Mouse (Mus musculus): ENCODE data around the gene Zfand6. TPM values are rescaled to one million over a fixed set of nuclear protein-coding genes. Genes with fewer than 3 reads are reported as not detected.

The Zfand6 gene
- polyA plus RNA-seq, 1 experiment: not detected

- Histone ChIP-seq H3K4me1 (ENCODE audit: control insufficient read depth, insufficient read depth, low read length) (peaks cover 9% of the 10 kb centered on the region; the same call in 1 of the 2 replicates), H3K4me3 (ENCODE audit: insufficient read depth, low read depth, low read length) (peak overlapping the region; percentile 72), H3K27ac (ENCODE audit: insufficient read depth, low read depth, low read length) (no peak overlapping the region)
- WGBS: under 1% methylated on average over 35 of the region's 36 CpGs
- TF ChIP-seq CTCF (IDR thresholded peaks at IDR 0.05; ENCODE audit: insufficient read depth, low read depth, low read length) (no peak), POLR2A (IDR thresholded peaks at IDR 0.05; ENCODE audit: insufficient read depth, low read depth, low read length) (no peak)
Measured at GRCm38 (mm10) chr7:84605704-84606292, 84.0 kb downstream of the Zfand6 start.

- 11% methylated on average over 19 of the region's 19 CpGs for WGBS
Measured at GRCm38 (mm10) chr7:84605033-84605687, 84.6 kb downstream of the Zfand6 start.

DNA sequence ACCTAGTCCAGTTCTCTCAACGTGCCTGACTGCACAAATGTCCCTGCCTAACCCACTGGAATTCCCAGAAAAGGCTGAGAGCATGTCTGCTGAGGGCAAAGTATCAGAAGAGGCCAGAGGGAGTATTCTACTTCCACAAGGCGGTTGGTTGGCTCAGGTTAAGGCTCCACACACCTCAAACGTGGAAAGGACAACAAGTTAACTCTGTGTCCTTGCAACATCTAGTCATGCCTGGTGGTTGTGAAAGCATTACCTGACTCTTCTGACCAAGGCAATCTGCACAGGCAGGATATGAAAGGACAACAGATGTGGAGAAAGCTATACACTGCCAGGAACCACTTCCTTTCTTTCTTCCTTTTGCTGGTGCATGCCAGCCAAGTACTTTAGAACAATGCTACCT, 85.3 kb downstream of the Zfand6 start:
- TF ChIP-seq POLR2A (IDR thresholded peaks at IDR 0.05; ENCODE audit: insufficient read depth, low read depth, low read length): no peak
- no peak for TF ChIP-seq CTCF (IDR thresholded peaks at IDR 0.05; ENCODE audit: insufficient read depth, low read depth, low read length)
- H3K4me1 ChIP-seq (ENCODE audit: control insufficient read depth, insufficient read depth, low read length): peaks cover 9% of the 10 kb centered on the region; the same call in 1 of the 2 replicates
- no peak overlapping the region for H3K27ac ChIP-seq (ENCODE audit: insufficient read depth, low read depth, low read length)
- no peak overlapping the region for H3K4me3 ChIP-seq (ENCODE audit: insufficient read depth, low read depth, low read length)
- 81% methylated on average over 3 of the region's 3 CpGs for WGBS

More at GRCm38 (mm10) chr7:84605033-84605687, 84.6 kb downstream of the Zfand6 start:
- TF ChIP-seq CTCF (IDR thresholded peaks at IDR 0.05; ENCODE audit: insufficient read depth, low read depth, low read length): no peak
- Histone ChIP-seq H3K27ac (ENCODE audit: insufficient read depth, low read depth, low read length) (no peak overlapping the region), H3K4me1 (ENCODE audit: control insufficient read depth, insufficient read depth, low read length) (peaks cover 9% of the 10 kb centered on the region; the same call in 1 of the 2 replicates), H3K4me3 (ENCODE audit: insufficient read depth, low read depth, low read length) (peak overlapping the region; percentile 72)

DNA sequence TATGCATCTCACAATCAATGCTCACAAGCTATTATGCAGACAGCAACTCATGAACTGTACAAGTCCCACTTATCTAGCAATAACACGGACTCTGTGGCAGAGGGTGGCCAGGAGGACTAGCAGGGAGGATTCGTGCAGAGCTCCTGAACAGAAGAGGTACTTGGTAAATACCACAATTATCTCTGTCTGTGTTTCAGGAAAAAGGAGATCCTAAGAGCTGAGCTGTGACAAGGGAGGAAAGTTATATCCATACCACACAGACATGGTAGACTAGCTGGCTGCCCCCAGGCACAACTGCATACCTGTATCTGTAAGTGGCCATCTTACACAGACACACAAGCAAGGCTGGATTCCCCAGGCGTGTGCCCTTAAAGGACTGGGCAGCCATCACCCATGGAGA, 88.4 kb downstream of the Zfand6 start:
- H3K4me1 ChIP-seq (ENCODE audit: control insufficient read depth, insufficient read depth, low read length): peaks cover 6% of the 10 kb centered on the region; the same call in 1 of the 2 replicates
- H3K27ac ChIP-seq (ENCODE audit: insufficient read depth, low read depth, low read length): no peak overlapping the region
- H3K4me3 ChIP-seq (ENCODE audit: insufficient read depth, low read depth, low read length): no peak overlapping the region
- TF ChIP-seq POLR2A (IDR thresholded peaks at IDR 0.05; ENCODE audit: insufficient read depth, low read depth, low read length) (no peak), CTCF (IDR thresholded peaks at IDR 0.05; ENCODE audit: insufficient read depth, low read depth, low read length) (no peak)
- 94% methylated on average over 3 of the region's 3 CpGs for WGBS

- WGBS: 93% methylated on average over 2 of the region's 2 CpGs
- no peak overlapping the region for H3K4me3 ChIP-seq (ENCODE audit: insufficient read depth, low read depth, low read length)
Measured at GRCm38 (mm10) chr7:84600631-84601030, 89.1 kb downstream of the Zfand6 start.

GRCm38 (mm10) chr7:84596633-84597032, 93.1 kb downstream of the Zfand6 start:
- H3K4me3 ChIP-seq (ENCODE audit: insufficient read depth, low read depth, low read length): no peak overlapping the region
- peaks cover 3% of the 10 kb centered on the region for H3K4me1 ChIP-seq (ENCODE audit: control insufficient read depth, insufficient read depth, low read length)
- H3K27ac ChIP-seq (ENCODE audit: insufficient read depth, low read depth, low read length): no peak overlapping the region
- TF ChIP-seq POLR2A (IDR thresholded peaks at IDR 0.05; ENCODE audit: insufficient read depth, low read depth, low read length) (no peak), CTCF (IDR thresholded peaks at IDR 0.05; ENCODE audit: insufficient read depth, low read depth, low read length) (no peak)
- 92% methylated on average over 3 of the region's 3 CpGs for WGBS

More at GRCm38 (mm10) chr7:84600631-84601030, 89.1 kb downstream of the Zfand6 start:
- no peak for TF ChIP-seq CTCF (IDR thresholded peaks at IDR 0.05; ENCODE audit: insufficient read depth, low read depth, low read length)
- no peak for TF ChIP-seq POLR2A (IDR thresholded peaks at IDR 0.05; ENCODE audit: insufficient read depth, low read depth, low read length)
- H3K27ac ChIP-seq (ENCODE audit: insufficient read depth, low read depth, low read length): no peak overlapping the region
- H3K4me1 ChIP-seq (ENCODE audit: control insufficient read depth, insufficient read depth, low read length): peaks cover 5% of the 10 kb centered on the region; the same call in 1 of the 2 replicates

DNA sequence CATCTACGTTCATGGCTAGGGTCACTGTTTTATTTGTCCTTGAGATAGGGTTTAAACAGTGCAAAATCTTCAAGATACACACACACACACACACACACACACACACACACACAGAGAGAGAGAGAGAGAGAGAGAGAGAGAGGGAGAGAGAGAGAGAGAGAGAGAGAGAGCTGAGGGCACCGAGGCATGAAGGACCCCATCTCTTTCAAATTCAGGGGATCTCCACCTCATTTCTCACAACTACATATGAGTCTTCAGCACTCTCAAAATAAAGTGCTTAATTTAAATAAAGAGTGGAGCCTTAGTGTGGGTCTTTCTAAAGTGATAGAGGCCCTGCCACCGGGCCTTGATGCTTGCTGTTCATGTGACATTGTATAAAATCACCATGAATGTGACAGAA, 93.8 kb downstream of the Zfand6 start:
- H3K27ac ChIP-seq (ENCODE audit: insufficient read depth, low read depth, low read length): no peak overlapping the region
- TF ChIP-seq POLR2A (IDR thresholded peaks at IDR 0.05; ENCODE audit: insufficient read depth, low read depth, low read length) (no peak), CTCF (IDR thresholded peaks at IDR 0.05; ENCODE audit: insufficient read depth, low read depth, low read length) (no peak)
- peaks cover 3% of the 10 kb centered on the region for H3K4me1 ChIP-seq (ENCODE audit: control insufficient read depth, insufficient read depth, low read length)
- 90% methylated on average over 3 of the region's 3 CpGs for WGBS
- H3K4me3 ChIP-seq (ENCODE audit: insufficient read depth, low read depth, low read length): no peak overlapping the region

- TF ChIP-seq POLR2A (IDR thresholded peaks at IDR 0.05; ENCODE audit: insufficient read depth, low read depth, low read length): no peak
- TF ChIP-seq CTCF (IDR thresholded peaks at IDR 0.05; ENCODE audit: insufficient read depth, low read depth, low read length): no peak
- no peak overlapping the region for H3K27ac ChIP-seq (ENCODE audit: insufficient read depth, low read depth, low read length)
- H3K4me1 ChIP-seq (ENCODE audit: control insufficient read depth, insufficient read depth, low read length): peaks cover 3% of the 10 kb centered on the region
- H3K4me3 ChIP-seq (ENCODE audit: insufficient read depth, low read depth, low read length): no peak overlapping the region
Measured at GRCm38 (mm10) chr7:84594917-84595303, 94.8 kb downstream of the Zfand6 start.

- no peak overlapping the region for H3K27ac ChIP-seq (ENCODE audit: insufficient read depth, low read depth, low read length)
- 34% methylated on average over 8 of the region's 8 CpGs for WGBS
- TF ChIP-seq CTCF (IDR thresholded peaks at IDR 0.05; ENCODE audit: insufficient read depth, low read depth, low read length) (no peak; the same call in 1 of the 2 replicates), POLR2A (IDR thresholded peaks at IDR 0.05; ENCODE audit: insufficient read depth, low read depth, low read length) (no peak)
- H3K4me3 ChIP-seq (ENCODE audit: insufficient read depth, low read depth, low read length): no peak overlapping the region
- H3K4me1 ChIP-seq (ENCODE audit: control insufficient read depth, insufficient read depth, low read length): peaks cover 3% of the 10 kb centered on the region
Measured at GRCm38 (mm10) chr7:84594087-84594916, 95.5 kb downstream of the Zfand6 start.
